Mouse (Mus musculus) retina, adult 2 months (tissue): ENCODE measurements around the gene S100z.
A peak's percentile ranks its signal among the peaks of the same experiment; 100 is the strongest.

Experiments
- DNase-seq: peaks from one replicate; pipeline ENCODE4 v3.0.0-alpha.2; 2012; ENCODE audit warnings: low read depth, low spot score

The S100z gene

GRCm38 (mm10) chr13:95478671-95479413 is at the start of gene S100z:
TSS of gene S100z (minus strand) at chr13:95478721.
- DNase-seq, result no peak

- DNase-seq, result no peak
Observed at GRCm38 (mm10) chr13:95524674-95525491, 46.4 kb upstream of the S100z start, which contains the start of gene F2rl1. TSS of gene F2rl1 (minus strand) at chr13:95525227.

- DNase-seq, result no peak
Observed at GRCm38 (mm10) chr13:95524424-95524673, 45.8 kb upstream of the S100z start.

- no peak for DNase-seq
Observed at GRCm38 (mm10) chr13:95523659-95524423, 45.3 kb upstream of the S100z start.

- no peak for DNase-seq
Observed at GRCm38 (mm10) chr13:95522176-95522575, 43.7 kb upstream of the S100z start.

- no peak for DNase-seq
Observed at GRCm38 (mm10) chr13:95521029-95521428, 42.5 kb upstream of the S100z start.

- DNase-seq, result no peak
Observed at GRCm38 (mm10) chr13:95514756-95515155, 36.2 kb upstream of the S100z start.

GRCm38 (mm10) chr13:95510054-95510453 is 31.5 kb upstream of the S100z start:
- DNase-seq, result no peak

- no peak for DNase-seq
Observed at GRCm38 (mm10) chr13:95503279-95503917, 24.9 kb upstream of the S100z start.

GRCm38 (mm10) chr13:95496601-95497000 is 18.1 kb upstream of the S100z start:
- DNase-seq, result no peak

- DNase-seq, result no peak
Observed at GRCm38 (mm10) chr13:95494812-95495211, 16.3 kb upstream of the S100z start.

GRCm38 (mm10) chr13:95493296-95493695 is 14.8 kb upstream of the S100z start:
- no peak for DNase-seq

GRCm38 (mm10) chr13:95491327-95491726 is 12.8 kb upstream of the S100z start:
- DNase-seq, result no peak

GRCm38 (mm10) chr13:95484664-95485063 is 6.1 kb upstream of the S100z start:
- DNase-seq, result no peak

- peak; percentile 41 for DNase-seq
Observed at GRCm38 (mm10) chr13:95481428-95481827, 2.9 kb upstream of the S100z start.

- no peak for DNase-seq
Observed at GRCm38 (mm10) chr13:95477173-95477572, 1.3 kb downstream of the S100z start.

- no peak for DNase-seq
Observed at GRCm38 (mm10) chr13:95475124-95475523, 3.4 kb downstream of the S100z start.

GRCm38 (mm10) chr13:95474294-95474693 is 4.2 kb downstream of the S100z start:
- no peak for DNase-seq

GRCm38 (mm10) chr13:95470970-95471369 is 7.6 kb downstream of the S100z start:
- DNase-seq, result no peak

GRCm38 (mm10) chr13:95451529-95451928 is 27.0 kb downstream of the S100z start:
- DNase-seq, result no peak

- no peak for DNase-seq
Observed at GRCm38 (mm10) chr13:95450636-95451210, 27.8 kb downstream of the S100z start.
